Mouse (Mus musculus) cerebellum, adult 2 months (tissue): ENCODE measurements around the gene Rad51b.

ENCODE experiments used
- CTCF ChIP-seq: fragments of 200-500 bp; IDR thresholded peaks from 2 replicates; pipeline ENCODE4 v1.5.1; 2011; ENCODE audit warnings: low read depth, mild to moderate bottlenecking, control low read depth, low read length, moderate library complexity, borderline replicate concordance; ENCODE audit not compliant: insufficient read depth
- POLR2A ChIP-seq: fragments of 200-500 bp; IDR thresholded peaks from 2 replicates; pipeline ENCODE4 v1.6.1; 2011; ENCODE audit warnings: low read length, control low read depth, borderline replicate concordance; ENCODE audit not compliant: insufficient read depth

DNA sequence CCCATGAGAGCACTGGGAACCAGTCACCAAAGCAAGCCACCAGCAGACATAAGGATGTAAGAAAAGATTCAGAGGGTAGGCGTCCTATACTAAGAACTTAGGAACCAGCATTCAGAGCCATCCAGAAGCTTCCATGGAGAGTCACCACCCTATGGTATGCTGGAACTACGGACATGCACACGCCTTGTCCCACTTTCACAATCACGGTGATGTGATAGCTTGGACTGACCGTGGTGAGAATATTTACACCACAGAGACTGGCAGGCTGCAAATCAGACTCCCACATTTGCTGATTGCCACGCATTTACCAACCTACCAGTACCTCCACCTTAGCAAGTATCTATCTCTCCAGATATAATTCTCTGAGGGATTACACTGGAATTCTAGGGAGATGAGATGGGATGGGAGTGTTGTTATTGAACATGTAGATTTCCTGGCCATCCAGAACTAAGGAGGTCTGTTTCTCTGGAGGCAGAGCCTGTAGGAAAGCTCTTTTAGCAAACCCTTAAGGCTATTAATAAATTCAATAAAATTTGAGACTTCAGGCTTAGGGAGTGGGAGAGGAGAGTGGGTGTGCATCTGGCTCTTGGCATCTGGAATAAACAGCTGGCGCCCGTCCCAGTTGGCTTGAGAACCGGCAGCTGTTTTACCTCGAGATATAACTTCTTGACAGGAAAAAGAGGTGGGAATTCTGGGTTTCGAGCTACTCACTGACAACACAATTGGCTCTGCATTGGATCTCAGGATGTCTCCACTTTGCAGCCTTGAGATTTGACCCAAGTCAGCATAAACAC is 559.2 kb downstream of the Rad51b start:
- no peak for TF ChIP-seq CTCF
- TF ChIP-seq POLR2A, result no peak
